ENCODE assay signal across 15 mouse cellular contexts in genomic region chr11:113601616-113602343, GRCm38 (mm10). TPM values are rescaled to one million over a fixed set of nuclear protein-coding genes. Genes with fewer than 3 reads are reported as not detected.
DNase-seq lines count a peak whose midpoint lies in the region; ATAC-seq lines count a peak whose summit lies in the region.
"Had no signal": no experiment of that assay in that cellular context is flagged by ENCODE, and none has a peak within 500 bp of the region (broad histone marks: within the 10 kb centered on the region; RNA-seq: fewer than 3 reads in every experiment).

No protein-coding gene starts in this region.

- no peak overlapping the region; the same call in 1 of the 2 replicates for H3K27ac ChIP-seq in embryonic facial prominence, embryonic 11.5 days (replicated peaks; ENCODE audit: low read depth, low read length)
- peak overlapping the region; percentile 82 for H3K27ac ChIP-seq in forebrain, embryonic 12.5 days
- H3K27ac ChIP-seq in hindbrain, embryonic 15.5 days (replicated peaks) = peak overlapping the region; percentile 57
- peak overlapping the region; percentile 67 for H3K27ac ChIP-seq in neural tube, embryonic 13.5 days (replicated peaks)
- H3K27ac ChIP-seq: kidney, postnatal 0 days; limb, embryonic 15.5 days had no signal

- no peaks in the 10 kb centered on the region for H3K36me3 ChIP-seq in embryonic facial prominence, embryonic 11.5 days (replicated peaks; ENCODE audit: control insufficient read depth, insufficient read depth, low read depth, low read length)
- H3K36me3 ChIP-seq in forebrain, embryonic 12.5 days (replicated peaks) = no peaks in the 10 kb centered on the region
- H3K36me3 ChIP-seq in hindbrain, embryonic 15.5 days = no peaks in the 10 kb centered on the region
- no peaks in the 10 kb centered on the region for H3K36me3 ChIP-seq in neural tube, embryonic 13.5 days
- H3K36me3 ChIP-seq: limb, embryonic 15.5 days had no signal

- no peak for DNase-seq in embryonic facial prominence, embryonic 11.5 days (ENCODE audit: low spot score)
- no peak for DNase-seq in T-cell, adult 2 months (ENCODE audit: low spot score)
- DNase-seq in gastrocnemius, postnatal 4 days (ENCODE audit: low spot score in 2 of 2) = no peak
- DNase-seq: gastrocnemius, postnatal 36 days; lung, adult 2 months; right cerebral cortex, postnatal 25 days; thymus, postnatal 36 days had no signal

- H3K9ac ChIP-seq in embryonic facial prominence, embryonic 11.5 days (replicated peaks; ENCODE audit: low read length) = no peak overlapping the region
- no peak overlapping the region for H3K9ac ChIP-seq in forebrain, embryonic 12.5 days
- H3K9ac ChIP-seq in hindbrain, embryonic 15.5 days = no peak overlapping the region
- H3K9ac ChIP-seq in neural tube, embryonic 13.5 days = no peak overlapping the region
- H3K9ac ChIP-seq: limb, embryonic 15.5 days had no signal

- 0 out of 2 replicates have a peak, but pooled peaks have one; percentile 24 for ATAC-seq in embryonic facial prominence, embryonic 11.5 days (replicated peaks; ENCODE audit: insufficient number of reproducible peaks, low FRiP score, low TSS enrichment, low read depth)
- ATAC-seq in forebrain, embryonic 12.5 days (ENCODE audit: low FRiP score) = peak; percentile 81
- peak; percentile 52; the same call in 1 of the 2 replicates for ATAC-seq in hindbrain, embryonic 15.5 days (ENCODE audit: low FRiP score, low read depth)
- no peak; the same call in 1 of the 2 replicates for ATAC-seq in neural tube, embryonic 13.5 days (ENCODE audit: low read depth)
- ATAC-seq in inflammation-experienced regulatory T-cells, adult 6 months = no peak

- H3K9me3 ChIP-seq in embryonic facial prominence, embryonic 11.5 days (replicated peaks; ENCODE audit: control insufficient read depth, low read length) = no peaks in the 10 kb centered on the region
- no peaks in the 10 kb centered on the region for H3K9me3 ChIP-seq in forebrain, embryonic 12.5 days
- no peaks in the 10 kb centered on the region for H3K9me3 ChIP-seq in hindbrain, embryonic 15.5 days
- no peaks in the 10 kb centered on the region for H3K9me3 ChIP-seq in neural tube, embryonic 13.5 days
- H3K9me3 ChIP-seq: limb, embryonic 15.5 days had no signal

- no peaks in the 10 kb centered on the region for H3K27me3 ChIP-seq in embryonic facial prominence, embryonic 11.5 days (ENCODE audit: control insufficient read depth, insufficient read depth, low read length)
- no peaks in the 10 kb centered on the region for H3K27me3 ChIP-seq in forebrain, embryonic 12.5 days
- no peaks in the 10 kb centered on the region for H3K27me3 ChIP-seq in hindbrain, embryonic 15.5 days
- H3K27me3 ChIP-seq in neural tube, embryonic 13.5 days = no peaks in the 10 kb centered on the region
- H3K27me3 ChIP-seq: limb, embryonic 15.5 days had no signal

- H3K4me3 ChIP-seq in embryonic facial prominence, embryonic 11.5 days (ENCODE audit: low read depth, low read length) = no peak overlapping the region
- H3K4me3 ChIP-seq in forebrain, embryonic 12.5 days (replicated peaks) = no peak overlapping the region
- H3K4me3 ChIP-seq in hindbrain, embryonic 15.5 days = no peak overlapping the region
- no peak overlapping the region for H3K4me3 ChIP-seq in neural tube, embryonic 13.5 days
- H3K4me3 ChIP-seq: erythroblast, embryonic 14.5 days; limb, embryonic 15.5 days; megakaryocyte, embryonic 14.5 days had no signal

- no peak overlapping the region for H3K4me2 ChIP-seq in embryonic facial prominence, embryonic 11.5 days (ENCODE audit: low read depth, low read length)
- peak overlapping the region; percentile 30 for H3K4me2 ChIP-seq in forebrain, embryonic 12.5 days
- no peak overlapping the region for H3K4me2 ChIP-seq in hindbrain, embryonic 15.5 days
- H3K4me2 ChIP-seq in neural tube, embryonic 13.5 days = no peak overlapping the region
- H3K4me2 ChIP-seq: limb, embryonic 15.5 days had no signal

- 59% methylated on average over 12 of the region's 12 CpGs for WGBS in embryonic facial prominence, embryonic 11.5 days
- WGBS in forebrain, embryonic 12.5 days = 27% methylated on average over 12 of the region's 12 CpGs
- 39% methylated on average over 12 of the region's 12 CpGs for WGBS in hindbrain, embryonic 15.5 days
- WGBS in neural tube, embryonic 13.5 days = 44% methylated on average over 12 of the region's 12 CpGs

- H3K4me1 ChIP-seq in embryonic facial prominence, embryonic 11.5 days (ENCODE audit: control insufficient read depth, insufficient read depth, low read length) = no peaks in the 10 kb centered on the region; the same call in 1 of the 2 replicates
- peaks cover 28% of the 10 kb centered on the region for H3K4me1 ChIP-seq in forebrain, embryonic 12.5 days
- H3K4me1 ChIP-seq in hindbrain, embryonic 15.5 days (replicated peaks) = peaks cover 25% of the 10 kb centered on the region
- H3K4me1 ChIP-seq in neural tube, embryonic 13.5 days (replicated peaks) = peaks cover 24% of the 10 kb centered on the region
- H3K4me1 ChIP-seq: megakaryocyte, embryonic 14.5 days had no signal

RNA-seq across cellular contexts. Expression of gene Sstr2, which starts 17.4 kb away (rescaled TPM):
- 3.3 and 3.4 TPM in 2 replicates for polyA plus RNA-seq in embryonic facial prominence, embryonic 11.5 days (2014; fragmentation: Nextera tagmentation; extraction: Ambion mirVana)
- 22.4 and 25.4 TPM in 2 replicates for polyA plus RNA-seq in forebrain, embryonic 12.5 days (2016; fragmentation: Nextera tagmentation; extraction: Ambion mirVana)
- 26.8 and 28.1 TPM in 2 replicates for polyA plus RNA-seq in hindbrain, embryonic 15.5 days (2015; fragmentation: Nextera tagmentation; extraction: Ambion mirVana)
- 16.4 and 21.4 TPM in 2 replicates for polyA plus RNA-seq in neural tube, embryonic 13.5 days (2015; fragmentation: Nextera tagmentation; extraction: Ambion mirVana)
- under 1 TPM in 2 of 3 experiments, not detected in 1; 0.26 to 0.46 TPM for polyA plus RNA-seq in inflammation-experienced regulatory T-cells, adult 6 months (2017; shearing (Covaris generic))
- under 1 TPM in 1 of 2 experiments, not detected in 1; 0.13 TPM for total RNA-seq in gastrocnemius, postnatal 4 days (2021)
- total RNA-seq: gastrocnemius, postnatal 36 days had no signal
- polyA plus RNA-seq: erythroblast, embryonic 14.5 days had no signal

RNA-seq across cellular contexts. Expression of gene Cog1, which starts 47.2 kb away (rescaled TPM):
- 26.1 and 28.4 TPM in 2 replicates for polyA plus RNA-seq in embryonic facial prominence, embryonic 11.5 days (2014; fragmentation: Nextera tagmentation; extraction: Ambion mirVana)
- 35.3 and 38.3 TPM in 2 replicates for polyA plus RNA-seq in forebrain, embryonic 12.5 days (2016; fragmentation: Nextera tagmentation; extraction: Ambion mirVana)
- 39.4 and 42.6 TPM in 2 replicates for polyA plus RNA-seq in hindbrain, embryonic 15.5 days (2015; fragmentation: Nextera tagmentation; extraction: Ambion mirVana)
- polyA plus RNA-seq in neural tube, embryonic 13.5 days (2015; fragmentation: Nextera tagmentation; extraction: Ambion mirVana) = 33.9 and 36.8 TPM in 2 replicates
- 10 to 100 TPM; 14.9 to 16.9 (median 15.8) TPM for polyA plus RNA-seq in inflammation-experienced regulatory T-cells, adult 6 months (2017; shearing (Covaris generic))
- 10 to 100 TPM; 23.0 to 26.6 TPM for total RNA-seq in gastrocnemius, postnatal 4 days (2021)

RNA-seq across cellular contexts. Expression of gene Slc39a11, which starts 48.1 kb away (rescaled TPM):
- 12.5 and 14.5 TPM in 2 replicates for polyA plus RNA-seq in embryonic facial prominence, embryonic 11.5 days (2014; fragmentation: Nextera tagmentation; extraction: Ambion mirVana)
- polyA plus RNA-seq in forebrain, embryonic 12.5 days (2016; fragmentation: Nextera tagmentation; extraction: Ambion mirVana) = 23.9 and 25.1 TPM in 2 replicates
- polyA plus RNA-seq in hindbrain, embryonic 15.5 days (2015; fragmentation: Nextera tagmentation; extraction: Ambion mirVana) = 34.2 and 35.0 TPM in 2 replicates
- 21.0 and 26.8 TPM in 2 replicates for polyA plus RNA-seq in neural tube, embryonic 13.5 days (2015; fragmentation: Nextera tagmentation; extraction: Ambion mirVana)
- polyA plus RNA-seq in inflammation-experienced regulatory T-cells, adult 6 months (2017; shearing (Covaris generic)) = 10 to 100 TPM; 12.6 to 17.3 (median 16.9) TPM
- total RNA-seq in gastrocnemius, postnatal 4 days (2021) = 1 to 10 TPM; 8.2 to 8.9 TPM

Comparison
In these comparisons a context has a peak if more than half of its experiments do, and no peak if none do; other contexts are left out.
1. ATAC-seq: peak in embryonic facial prominence, embryonic 11.5 days (single experiment), forebrain, embryonic 12.5 days (single experiment) and hindbrain, embryonic 15.5 days (single experiment); none in neural tube, embryonic 13.5 days (single experiment) and inflammation-experienced regulatory T-cells, adult 6 months (single experiment).